Mouse (Mus musculus): ENCODE measurements around the gene Bicd2. TPM values are rescaled to one million over a fixed set of nuclear protein-coding genes. Genes with fewer than 3 reads are reported as not detected.

Bicd2 gene
- 53.3 and 63.2 TPM in 2 replicates for polyA plus RNA-seq (2012; rRNA removed)

GRCm38 (mm10) chr13:49341012-49341830, at the start of gene Bicd2:
Bicd2 (plus strand) TSS chr13:49341585.
- under 1% methylated on average over 74 of the region's 74 CpGs for WGBS
- Histone ChIP-seq H3K4me1 (ENCODE audit: control insufficient read depth, insufficient read depth, low read length) (peaks cover 28% of the 10 kb centered on the region), H3K4me3 (replicated peaks; ENCODE audit: extremely low read depth, low read depth, low read length) (peak within 1 kb of the TSS; percentile 93)
- TF ChIP-seq POLR2A (IDR thresholded peaks at IDR 0.05; ENCODE audit: borderline replicate concordance, extremely low read depth, low read depth, low read length) (peak; percentile 53; the same call in 1 of the 2 replicates), CTCF (IDR thresholded peaks at IDR 0.05; ENCODE audit: insufficient read depth, low read length) (no peak)
- DNase-seq = peak; percentile 88

- DNase-seq = no peak
- WGBS = 83% methylated on average over 6 of the region's 6 CpGs
Measured at GRCm38 (mm10) chr13:49291949-49292348, 49.4 kb upstream of the Bicd2 start.

GRCm38 (mm10) chr13:49294108-49294507, 47.3 kb upstream of the Bicd2 start:
- no peak for DNase-seq
- no peak for TF ChIP-seq CTCF (IDR thresholded peaks at IDR 0.05; ENCODE audit: insufficient read depth, low read length)
- TF ChIP-seq POLR2A (IDR thresholded peaks at IDR 0.05; ENCODE audit: borderline replicate concordance, extremely low read depth, low read depth, low read length) = no peak
- Histone ChIP-seq H3K4me1 (ENCODE audit: control insufficient read depth, insufficient read depth, low read length) (no peaks in the 10 kb centered on the region; the same call in 1 of the 2 replicates), H3K4me3 (replicated peaks; ENCODE audit: extremely low read depth, low read depth, low read length) (no peak overlapping the region)
- 70% methylated on average over 9 of the region's 9 CpGs for WGBS

More at GRCm38 (mm10) chr13:49291949-49292348, 49.4 kb upstream of the Bicd2 start:
- TF ChIP-seq POLR2A (IDR thresholded peaks at IDR 0.05; ENCODE audit: borderline replicate concordance, extremely low read depth, low read depth, low read length) (no peak), CTCF (IDR thresholded peaks at IDR 0.05; ENCODE audit: insufficient read depth, low read length) (no peak)
- Histone ChIP-seq H3K4me3 (replicated peaks; ENCODE audit: extremely low read depth, low read depth, low read length) (no peak overlapping the region), H3K4me1 (ENCODE audit: control insufficient read depth, insufficient read depth, low read length) (no peaks in the 10 kb centered on the region)

GRCm38 (mm10) chr13:49296270-49296669, 45.1 kb upstream of the Bicd2 start:
- Histone ChIP-seq H3K4me1 (ENCODE audit: control insufficient read depth, insufficient read depth, low read length) (no peaks in the 10 kb centered on the region; the same call in 1 of the 2 replicates), H3K4me3 (replicated peaks; ENCODE audit: extremely low read depth, low read depth, low read length) (no peak overlapping the region)
- 78% methylated on average over 7 of the region's 7 CpGs for WGBS
- TF ChIP-seq POLR2A (IDR thresholded peaks at IDR 0.05; ENCODE audit: borderline replicate concordance, extremely low read depth, low read depth, low read length) (no peak), CTCF (IDR thresholded peaks at IDR 0.05; ENCODE audit: insufficient read depth, low read length) (no peak)
- DNase-seq = no peak

- WGBS = 57% methylated on average over 14 of the region's 14 CpGs
- TF ChIP-seq POLR2A (IDR thresholded peaks at IDR 0.05; ENCODE audit: borderline replicate concordance, extremely low read depth, low read depth, low read length) (no peak), CTCF (IDR thresholded peaks at IDR 0.05; ENCODE audit: insufficient read depth, low read length) (no peak)
- H3K4me3 ChIP-seq (replicated peaks; ENCODE audit: extremely low read depth, low read depth, low read length) = no peak overlapping the region
- no peaks in the 10 kb centered on the region; the same call in 1 of the 2 replicates for H3K4me1 ChIP-seq (ENCODE audit: control insufficient read depth, insufficient read depth, low read length)
- DNase-seq = peak; percentile 13
Measured at GRCm38 (mm10) chr13:49298514-49299381, 42.6 kb upstream of the Bicd2 start.

GRCm38 (mm10) chr13:49300771-49301170, 40.6 kb upstream of the Bicd2 start:
- no peak for DNase-seq
- no peaks in the 10 kb centered on the region; the same call in 1 of the 2 replicates for H3K4me1 ChIP-seq (ENCODE audit: control insufficient read depth, insufficient read depth, low read length)
- WGBS = 88% methylated on average over 1 of the region's 1 CpGs
- no peak overlapping the region for H3K4me3 ChIP-seq (replicated peaks; ENCODE audit: extremely low read depth, low read depth, low read length)
- TF ChIP-seq POLR2A (IDR thresholded peaks at IDR 0.05; ENCODE audit: borderline replicate concordance, extremely low read depth, low read depth, low read length) (no peak), CTCF (IDR thresholded peaks at IDR 0.05; ENCODE audit: insufficient read depth, low read length) (no peak)

GRCm38 (mm10) chr13:49306771-49307310, 34.5 kb upstream of the Bicd2 start:
- H3K4me3 ChIP-seq (replicated peaks; ENCODE audit: extremely low read depth, low read depth, low read length) = peak overlapping the region; percentile 4
- peak; percentile 8 for DNase-seq
- no peak for TF ChIP-seq POLR2A (IDR thresholded peaks at IDR 0.05; ENCODE audit: borderline replicate concordance, extremely low read depth, low read depth, low read length)
- no peak for TF ChIP-seq CTCF (IDR thresholded peaks at IDR 0.05; ENCODE audit: insufficient read depth, low read length)
- WGBS = 24% methylated on average over 7 of the region's 7 CpGs
- H3K4me1 ChIP-seq (ENCODE audit: control insufficient read depth, insufficient read depth, low read length) = peaks cover 2% of the 10 kb centered on the region; the same call in 1 of the 2 replicates

- 7% methylated on average over 10 of the region's 10 CpGs for WGBS
- no peak for TF ChIP-seq POLR2A (IDR thresholded peaks at IDR 0.05; ENCODE audit: borderline replicate concordance, extremely low read depth, low read depth, low read length)
- TF ChIP-seq CTCF (IDR thresholded peaks at IDR 0.05; ENCODE audit: insufficient read depth, low read length) = no peak
- Histone ChIP-seq H3K4me1 (ENCODE audit: control insufficient read depth, insufficient read depth, low read length) (peaks cover 2% of the 10 kb centered on the region; the same call in 1 of the 2 replicates), H3K4me3 (replicated peaks; ENCODE audit: extremely low read depth, low read depth, low read length) (peak overlapping the region; percentile 4)
- peak; percentile 38 for DNase-seq
Measured at GRCm38 (mm10) chr13:49307311-49307969, 33.9 kb upstream of the Bicd2 start.
